Mouse (Mus musculus): Measurements from ENCODE around the gene Mapk11. TPM values are rescaled to one million over a fixed set of nuclear protein-coding genes. Genes with fewer than 3 reads are reported as not detected.

The Mapk11 gene
- polyA plus RNA-seq, 1 experiment from 2014 or later: 13.3 TPM

GRCm38 (mm10) chr15:89174889-89175339 is 25.5 kb upstream of the Mapk11 start:
- DNase-seq (no peak), ATAC-seq (ENCODE audit: insufficient read depth) (no peak)
- Histone ChIP-seq H3K9ac (no peak overlapping the region), H3K27me3 (ENCODE audit: insufficient read depth, low read length) (no peaks in the 10 kb centered on the region), H3K4me3 (ENCODE audit: low read depth, low read length) (no peak overlapping the region), H3K36me3 (ENCODE audit: insufficient read depth) (no peaks in the 10 kb centered on the region), H3K27ac (ENCODE audit: low read depth) (no peak overlapping the region), H3K4me2 (no peak overlapping the region), H3K9me3 (ENCODE audit: low read depth, low read length) (no peaks in the 10 kb centered on the region), H3K4me1 (ENCODE audit: insufficient read depth) (peaks cover 50% of the 10 kb centered on the region)
- WGBS: 33% methylated on average over 11 of the region's 11 CpGs
- no peak for TF ChIP-seq CTCF (IDR thresholded peaks at IDR 0.05; ENCODE audit: low read depth)

- peak overlapping the region; percentile 56 for H3K4me3 ChIP-seq (ENCODE audit: low read depth, low read length)
- TF ChIP-seq CTCF (IDR thresholded peaks at IDR 0.05; ENCODE audit: low read depth): no peak
- peaks cover 5% of the 10 kb centered on the region for H3K36me3 ChIP-seq (ENCODE audit: insufficient read depth)
- peaks cover 60% of the 10 kb centered on the region for H3K4me1 ChIP-seq (ENCODE audit: insufficient read depth)
- WGBS: 1% methylated on average over 15 of the region's 15 CpGs
- no peak overlapping the region for H3K27ac ChIP-seq (ENCODE audit: low read depth)
- ATAC-seq (ENCODE audit: insufficient read depth): peak; percentile 44; the same call in 1 of the 2 replicates
- peak overlapping the region; percentile 70 for H3K9ac ChIP-seq
- H3K27me3 ChIP-seq (ENCODE audit: insufficient read depth, low read length): no peaks in the 10 kb centered on the region
- peak; percentile 76 for DNase-seq
- peak overlapping the region; percentile 100 for H3K4me2 ChIP-seq
- no peaks in the 10 kb centered on the region for H3K9me3 ChIP-seq (ENCODE audit: low read depth, low read length)
These were observed 24.4 kb upstream of the Mapk11 start for GRCm38 (mm10) chr15:89173906-89174214.

- Histone ChIP-seq H3K27ac (ENCODE audit: low read depth) (peak overlapping the region; percentile 14; the same call in 1 of the 2 replicates), H3K36me3 (ENCODE audit: insufficient read depth) (peaks cover 11% of the 10 kb centered on the region), H3K4me2 (peak overlapping the region; percentile 100), H3K27me3 (ENCODE audit: insufficient read depth, low read length) (no peaks in the 10 kb centered on the region), H3K4me3 (ENCODE audit: low read depth, low read length) (peak overlapping the region; percentile 56), H3K9me3 (ENCODE audit: low read depth, low read length) (no peaks in the 10 kb centered on the region), H3K4me1 (ENCODE audit: insufficient read depth) (peaks cover 54% of the 10 kb centered on the region), H3K9ac (peak overlapping the region; percentile 70)
- TF ChIP-seq CTCF (IDR thresholded peaks at IDR 0.05; ENCODE audit: low read depth): peak; percentile 9; the same call in 1 of the 2 replicates
- peak; percentile 11; the same call in 1 of the 2 replicates for ATAC-seq (ENCODE audit: insufficient read depth)
- under 1% methylated on average over 65 of the region's 65 CpGs for WGBS
- DNase-seq: peak; percentile 78
These were observed 23.8 kb upstream of the Mapk11 start for GRCm38 (mm10) chr15:89173024-89173905.

GRCm38 (mm10) chr15:89172276-89172935 is 23.0 kb upstream of the Mapk11 start:
- WGBS: 48% methylated on average over 17 of the region's 17 CpGs
- no peaks in the 10 kb centered on the region for H3K9me3 ChIP-seq (ENCODE audit: low read depth, low read length)
- peak overlapping the region; percentile 14; the same call in 1 of the 2 replicates for H3K27ac ChIP-seq (ENCODE audit: low read depth)
- H3K36me3 ChIP-seq (ENCODE audit: insufficient read depth): peaks cover 19% of the 10 kb centered on the region
- peak overlapping the region; percentile 56 for H3K4me3 ChIP-seq (ENCODE audit: low read depth, low read length)
- peak overlapping the region; percentile 100 for H3K4me2 ChIP-seq
- no peak for ATAC-seq (ENCODE audit: insufficient read depth)
- no peaks in the 10 kb centered on the region for H3K27me3 ChIP-seq (ENCODE audit: insufficient read depth, low read length)
- peak; percentile 8 for DNase-seq
- peak overlapping the region; percentile 70 for H3K9ac ChIP-seq
- H3K4me1 ChIP-seq (ENCODE audit: insufficient read depth): peaks cover 46% of the 10 kb centered on the region
- TF ChIP-seq CTCF (IDR thresholded peaks at IDR 0.05; ENCODE audit: low read depth): no peak

- peaks cover 37% of the 10 kb centered on the region for H3K4me1 ChIP-seq (ENCODE audit: insufficient read depth)
- H3K4me3 ChIP-seq (ENCODE audit: low read depth, low read length): no peak overlapping the region
- no peak overlapping the region for H3K27ac ChIP-seq (ENCODE audit: low read depth)
- no peak for DNase-seq
- WGBS: 83% methylated on average over 5 of the region's 5 CpGs
- H3K9me3 ChIP-seq (ENCODE audit: low read depth, low read length): no peaks in the 10 kb centered on the region
- H3K27me3 ChIP-seq (ENCODE audit: insufficient read depth, low read length): no peaks in the 10 kb centered on the region
- ATAC-seq (ENCODE audit: insufficient read depth): no peak
- H3K36me3 ChIP-seq (ENCODE audit: insufficient read depth): peaks cover 28% of the 10 kb centered on the region
- TF ChIP-seq CTCF (IDR thresholded peaks at IDR 0.05; ENCODE audit: low read depth): no peak
- no peak overlapping the region for H3K9ac ChIP-seq
- no peak overlapping the region for H3K4me2 ChIP-seq
These were observed 22.2 kb upstream of the Mapk11 start for GRCm38 (mm10) chr15:89171526-89172051.

GRCm38 (mm10) chr15:89170102-89170501 is 20.7 kb upstream of the Mapk11 start:
- H3K27me3 ChIP-seq (ENCODE audit: insufficient read depth, low read length): no peaks in the 10 kb centered on the region
- H3K4me1 ChIP-seq (ENCODE audit: insufficient read depth): peaks cover 26% of the 10 kb centered on the region
- H3K36me3 ChIP-seq (ENCODE audit: insufficient read depth): peaks cover 42% of the 10 kb centered on the region
- no peak for TF ChIP-seq CTCF (IDR thresholded peaks at IDR 0.05; ENCODE audit: low read depth)
- no peak overlapping the region for H3K4me3 ChIP-seq (ENCODE audit: low read depth, low read length)
- H3K27ac ChIP-seq (ENCODE audit: low read depth): peak overlapping the region; percentile 51
- ATAC-seq (ENCODE audit: insufficient read depth) (peak; percentile 5; the same call in 1 of the 2 replicates), DNase-seq (peak; percentile 49)
- H3K9me3 ChIP-seq (ENCODE audit: low read depth, low read length): no peaks in the 10 kb centered on the region
- WGBS: 33% methylated on average over 3 of the region's 3 CpGs
- peak overlapping the region; percentile 45; the same call in 1 of the 2 replicates for H3K4me2 ChIP-seq
- peak overlapping the region; percentile 18; the same call in 1 of the 2 replicates for H3K9ac ChIP-seq

Measured in lung, embryonic 14.5 days (tissue).